Mouse (Mus musculus) monocyte, adult 2 months (primary cell): ENCODE data around the gene Cyp3a44.
"Not testable (repeated sequence)": the region's sequence is repeated elsewhere in the genome, so short reads cannot be mapped to it uniquely, and the experiment has no call there.

Experiments
- DNase-seq, 2 experiments: peaks; one replicate each; pipeline ENCODE4 v3.0.0; 2022; ENCODE audit warnings: low spot score in 2 of 2, low read depth in 1 of 2

The Cyp3a44 gene

DNA sequence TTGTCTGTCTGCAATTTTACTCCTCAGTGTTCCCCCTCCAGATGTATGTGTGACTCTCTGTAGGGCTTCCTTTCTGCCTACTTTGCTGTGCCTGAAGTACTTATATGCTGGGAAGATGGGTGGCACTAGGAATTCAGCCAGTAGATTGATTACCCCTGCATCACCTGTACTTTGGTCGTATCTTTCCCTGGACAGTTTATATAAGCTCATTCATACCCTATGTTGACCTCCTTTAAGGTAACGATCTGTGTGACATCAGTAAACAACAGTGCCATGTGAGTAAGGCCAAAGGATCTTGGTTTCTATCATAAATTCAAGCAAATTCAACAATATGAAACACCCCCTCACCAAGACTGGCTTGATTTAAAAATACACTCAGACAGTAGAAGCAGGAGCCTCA is at the start of gene Cyp3a44:
Gene Cyp3a44, minus strand, starts transcription at position 79 of the 400 bp plus-strand sequence.
- DNase-seq, result not testable (repeated sequence)

DNA sequence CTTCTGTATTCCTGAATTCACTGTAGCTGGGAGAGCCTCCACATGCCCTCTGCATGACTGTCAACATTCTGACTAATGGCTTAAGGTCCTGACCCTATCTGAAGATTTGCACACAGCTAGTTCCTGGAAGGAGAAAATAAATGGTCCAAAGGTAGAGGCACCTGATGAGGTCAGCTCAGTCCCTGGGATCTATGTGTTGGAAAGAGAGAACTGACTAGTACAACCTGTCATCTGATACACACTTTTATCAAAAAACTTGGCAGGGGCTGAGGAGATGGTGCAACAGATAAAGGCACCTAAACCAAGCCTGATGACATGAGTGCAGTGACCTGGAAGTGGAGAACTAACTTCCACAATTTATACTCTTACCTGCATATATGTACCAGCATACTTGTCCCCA is 5.4 kb downstream of the Cyp3a44 start:
- DNase-seq, result not testable (repeated sequence)

DNA sequence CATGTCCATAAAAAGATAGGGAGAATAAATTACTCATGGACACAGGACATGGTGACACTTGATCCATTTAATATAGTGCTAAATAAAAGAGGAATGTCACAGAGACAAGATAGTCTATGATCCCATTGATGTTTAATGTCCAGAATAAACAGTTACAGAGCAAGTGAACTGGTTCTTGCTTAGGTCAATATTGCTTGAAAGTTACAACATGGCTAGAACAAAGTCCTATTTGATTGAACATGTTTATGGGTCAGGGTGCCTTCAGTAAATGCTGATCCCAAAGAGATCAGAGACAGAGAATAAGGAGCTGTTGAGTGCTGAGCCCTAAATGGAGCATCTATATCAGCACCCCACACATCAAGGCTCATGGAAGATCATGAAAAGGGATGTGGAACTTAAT is 12.4 kb downstream of the Cyp3a44 start:
- DNase-seq, result not testable (repeated sequence)

DNA sequence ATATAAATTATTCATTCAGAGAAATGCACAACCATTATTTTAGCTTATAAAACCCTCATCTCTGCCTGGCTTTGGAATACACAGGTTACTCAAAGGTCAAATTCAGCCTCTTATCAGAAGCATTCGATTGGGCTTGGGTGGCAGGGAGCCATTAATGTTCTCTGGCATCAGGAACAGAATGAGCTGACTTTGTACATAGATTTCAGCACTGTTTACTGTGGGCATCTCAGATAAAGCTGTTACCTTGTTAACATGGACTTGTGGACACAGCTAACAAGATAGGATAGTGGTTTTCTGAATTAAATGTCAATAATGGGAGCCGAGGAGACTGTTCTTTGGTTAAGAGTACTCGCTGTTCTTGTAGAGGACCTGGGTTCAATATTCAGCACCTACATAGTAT is 68.2 kb downstream of the Cyp3a44 start:
- not testable (repeated sequence) for DNase-seq
